Mouse (Mus musculus) forebrain, embryonic 11.5 days (tissue): Measurements from ENCODE around the gene Rbl2. TPM values are rescaled to one million over a fixed set of nuclear protein-coding genes. Genes with fewer than 3 reads are reported as not detected.
A peak's percentile ranks its signal among the peaks of the same experiment; 100 is the strongest.

Source experiments
- ATAC-seq: fragments of 200-750 bp; cut with Nextera tagmentation; replicated peaks from 2 replicates; pipeline ENCODE4 v1.8.0; 2017; ENCODE audit warnings: moderate TSS enrichment; ENCODE audit not compliant: low FRiP score
- DNase-seq: peaks from one replicate; pipeline ENCODE4 v3.0.0-alpha.2; 2017; ENCODE audit warnings: low spot score
- H3K27ac ChIP-seq: fragments of 300-500 bp; sonication (generic); 2 replicates; pipeline ENCODE4 v1.5.1; 2014; ENCODE audit warnings: low read depth, low read length
- H3K27me3 ChIP-seq: fragments of 300-500 bp; sonication (generic); 2 replicates; pipeline ENCODE4 v1.6.1; 2014; ENCODE audit warnings: mild to moderate bottlenecking, low read length, mixed read lengths; ENCODE audit not compliant: control insufficient read depth, insufficient read depth
- H3K36me3 ChIP-seq: fragments of 300-500 bp; sonication (generic); 2 replicates; pipeline ENCODE4 v1.6.1; 2014; ENCODE audit warnings: mild to moderate bottlenecking, low read length, moderate library complexity, mixed read lengths; ENCODE audit not compliant: control insufficient read depth, insufficient read depth
- H3K4me1 ChIP-seq: fragments of 300-500 bp; sonication (generic); replicated peaks from 2 replicates; pipeline ENCODE4 v1.6.1; 2014; ENCODE audit warnings: low read length, mixed read lengths; ENCODE audit not compliant: control insufficient read depth, insufficient read depth
- H3K4me2 ChIP-seq: fragments of 300-500 bp; sonication (generic); 2 replicates; pipeline ENCODE4 v1.6.1; 2014; ENCODE audit warnings: low read depth, mild to moderate bottlenecking, low read length, moderate library complexity, mixed read lengths; ENCODE audit not compliant: severe bottlenecking
- H3K4me3 ChIP-seq: fragments of 300-500 bp; sonication (generic); 2 replicates; pipeline ENCODE4 v1.5.1; 2014; ENCODE audit warnings: low read depth, low read length
- H3K9ac ChIP-seq: fragments of 300-500 bp; sonication (generic); 2 replicates; pipeline ENCODE4 v1.6.1; 2014; ENCODE audit warnings: low read length
- H3K9me3 ChIP-seq: fragments of 300-500 bp; sonication (generic); 2 replicates; pipeline ENCODE4 v1.6.1; 2016; ENCODE audit warnings: low read length, mixed read lengths; ENCODE audit not compliant: control insufficient read depth
- WGBS: fragments of 180-500 bp; shearing (Covaris S2); extraction: QIAGEN DNeasy Blood & Tissue Kit; methylation state at CpG from one replicate; pipeline ENCODE4 v1.1.7; 2014; 5-methylcytosine and 5-hydroxymethylcytosine counted together
- polyA plus RNA-seq: library from polyadenylated mRNA; unstranded; fragments of >200 nt; fragmentation: Nextera tagmentation; extraction: Ambion mirVana; gene quantifications from 2 replicates; pipeline ENCODE4 v1.2.1, GENCODE M21; 2014

Gene Rbl2
- polyA plus RNA-seq, 1 experiment from 2014 or later, result 18.4 TPM

DNA sequence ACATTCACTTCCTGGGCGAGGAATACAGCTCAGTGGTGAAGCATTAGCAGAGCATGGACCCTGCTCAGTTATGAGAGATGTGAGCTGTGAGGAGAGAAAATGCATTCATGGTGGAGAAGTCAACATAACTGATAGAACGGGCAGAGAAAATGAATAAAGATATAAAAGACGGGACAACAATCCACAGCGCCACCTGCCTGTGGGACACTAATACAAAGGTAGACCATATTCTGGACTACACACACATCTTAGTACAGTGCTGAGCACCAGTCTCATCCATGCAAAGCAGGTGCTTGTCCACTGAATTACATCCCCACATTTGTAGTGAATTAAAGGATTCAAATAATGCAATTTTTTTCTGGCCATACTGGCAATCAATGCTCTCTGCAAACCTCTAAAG is 47.7 kb downstream of the Rbl2 start:
- peaks cover 2% of the 10 kb centered on the region for H3K36me3 ChIP-seq
- WGBS, result 94% methylated on average over 4 of the region's 4 CpGs
- DNase-seq, result no peak
- H3K4me3 ChIP-seq, result no peak overlapping the region
- no peaks in the 10 kb centered on the region for H3K4me1 ChIP-seq
- H3K27ac ChIP-seq, result no peak overlapping the region
- no peaks in the 10 kb centered on the region for H3K9me3 ChIP-seq
- no peaks in the 10 kb centered on the region for H3K27me3 ChIP-seq
- no peak for ATAC-seq
- H3K4me2 ChIP-seq, result no peak overlapping the region
- H3K9ac ChIP-seq, result no peak overlapping the region

- Histone ChIP-seq H3K27me3 (no peaks in the 10 kb centered on the region), H3K9me3 (no peaks in the 10 kb centered on the region), H3K4me1 (no peaks in the 10 kb centered on the region), H3K4me2 (no peak overlapping the region), H3K27ac (no peak overlapping the region), H3K9ac (no peak overlapping the region), H3K4me3 (no peak overlapping the region), H3K36me3 (peaks cover 2% of the 10 kb centered on the region)
- no peak for DNase-seq
- ATAC-seq, result no peak
- WGBS, result 72% methylated on average over 3 of the region's 3 CpGs
Measured at GRCm38 (mm10) chr8:91118131-91118530, 48.3 kb downstream of the Rbl2 start.

DNA sequence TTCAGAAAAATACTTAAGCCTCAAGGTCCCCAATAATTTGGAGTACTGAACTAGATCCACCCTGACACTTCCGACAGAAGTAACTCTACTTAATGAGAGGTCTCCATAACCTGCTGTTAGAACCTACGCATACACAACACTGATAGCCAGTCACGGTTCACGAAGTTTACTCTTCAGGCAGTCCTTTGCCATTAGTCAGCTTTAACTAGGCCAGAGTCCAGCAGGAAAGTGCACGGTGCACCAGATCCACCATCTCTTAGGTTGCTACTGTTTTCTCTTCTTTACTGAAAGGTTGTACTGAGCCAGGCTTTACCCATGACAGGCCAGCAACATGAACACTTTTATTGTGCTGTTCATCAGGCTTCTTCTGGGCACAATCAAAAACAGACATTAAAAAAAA is 54.5 kb downstream of the Rbl2 start:
- Histone ChIP-seq H3K4me2 (no peak overlapping the region), H3K4me1 (no peaks in the 10 kb centered on the region), H3K4me3 (no peak overlapping the region), H3K27ac (no peak overlapping the region), H3K27me3 (no peaks in the 10 kb centered on the region), H3K9ac (no peak overlapping the region), H3K9me3 (no peaks in the 10 kb centered on the region), H3K36me3 (peaks cover 3% of the 10 kb centered on the region)
- ATAC-seq, result no peak
- WGBS, result 95% methylated on average over 5 of the region's 5 CpGs
- no peak for DNase-seq

DNA sequence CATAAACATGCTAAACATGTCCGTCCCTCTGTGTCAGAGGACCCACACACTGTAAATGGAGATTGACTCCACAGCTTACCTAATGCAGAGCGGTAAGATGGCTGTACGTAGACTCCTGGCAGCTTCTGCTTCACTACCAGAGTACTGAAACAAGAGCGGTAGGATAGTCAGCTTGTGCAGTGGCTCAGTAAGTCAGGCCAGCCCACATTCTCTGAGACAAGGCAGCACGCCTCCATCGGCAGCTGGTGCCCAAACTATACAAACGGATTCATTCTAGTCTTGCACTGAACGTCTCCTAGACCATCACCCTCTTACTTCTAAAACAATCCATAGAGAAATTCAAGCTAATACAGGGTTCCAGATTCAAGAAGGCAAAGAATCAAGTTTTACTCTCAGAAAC is 56.9 kb downstream of the Rbl2 start:
- Histone ChIP-seq H3K9ac (no peak overlapping the region), H3K27me3 (no peaks in the 10 kb centered on the region), H3K9me3 (no peaks in the 10 kb centered on the region), H3K4me2 (no peak overlapping the region), H3K36me3 (peaks cover 3% of the 10 kb centered on the region), H3K4me3 (no peak overlapping the region), H3K4me1 (no peaks in the 10 kb centered on the region), H3K27ac (no peak overlapping the region)
- DNase-seq (no peak), ATAC-seq (no peak)
- WGBS, result 94% methylated on average over 8 of the region's 8 CpGs

DNA sequence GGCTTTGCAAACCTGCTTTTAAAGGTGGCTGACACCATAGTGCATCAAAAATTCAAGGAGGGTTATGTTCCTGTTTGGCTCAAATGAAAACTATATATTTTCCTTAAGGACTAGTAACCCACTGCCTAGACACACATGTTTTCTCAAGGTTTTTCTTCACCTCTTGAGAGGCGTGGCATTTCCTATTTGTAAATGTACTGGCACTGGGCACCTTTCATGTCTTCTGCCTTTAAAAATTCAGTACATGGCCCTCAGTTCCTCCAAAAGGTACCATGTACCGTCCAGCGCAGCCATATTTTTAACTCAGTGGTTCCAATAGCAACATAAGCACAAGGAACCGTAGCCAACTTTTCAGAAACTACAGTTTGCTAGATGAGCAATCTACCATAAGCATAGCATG is 62.9 kb downstream of the Rbl2 start:
- 85% methylated on average over 4 of the region's 4 CpGs for WGBS
- H3K9ac ChIP-seq, result peak overlapping the region; percentile 73; the same call in 1 of the 2 replicates
- no peaks in the 10 kb centered on the region for H3K9me3 ChIP-seq
- peaks cover 8% of the 10 kb centered on the region; the same call in 1 of the 2 replicates for H3K4me1 ChIP-seq
- DNase-seq (no peak), ATAC-seq (no peak)
- no peaks in the 10 kb centered on the region for H3K27me3 ChIP-seq
- H3K4me2 ChIP-seq, result peak overlapping the region; percentile 87; the same call in 1 of the 2 replicates
- H3K27ac ChIP-seq, result no peak overlapping the region
- H3K36me3 ChIP-seq, result no peaks in the 10 kb centered on the region
- peak overlapping the region; percentile 3; the same call in 1 of the 2 replicates for H3K4me3 ChIP-seq

- no peak for DNase-seq
Measured at GRCm38 (mm10) chr8:91133441-91134069, 63.7 kb downstream of the Rbl2 start.

DNA sequence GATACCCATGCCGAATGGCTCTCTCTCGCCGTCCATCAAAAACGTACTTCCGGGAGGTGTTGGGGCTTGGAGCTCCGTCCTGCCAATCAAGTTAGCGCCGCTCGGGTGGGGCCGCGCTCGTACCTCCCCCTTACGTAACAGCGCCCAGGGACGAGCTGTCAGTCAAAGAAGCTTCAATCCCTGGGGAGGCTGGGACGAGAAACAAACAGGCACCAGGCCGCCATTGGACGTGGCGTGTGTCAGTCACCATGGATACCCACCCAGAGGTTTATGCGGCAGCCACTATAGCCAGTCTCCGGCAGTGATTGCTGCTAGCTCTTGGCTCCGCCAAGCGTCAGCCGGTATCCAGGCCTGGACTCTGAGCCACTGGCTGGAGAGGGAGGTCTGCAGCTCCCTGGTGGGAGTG is 64.2 kb downstream of the Rbl2 start:
- peaks cover 8% of the 10 kb centered on the region; the same call in 1 of the 2 replicates for H3K4me1 ChIP-seq
- WGBS, result under 1% methylated on average over 24 of the region's 24 CpGs
- H3K4me3 ChIP-seq, result peak overlapping the region; percentile 90
- peak overlapping the region; percentile 38 for H3K4me2 ChIP-seq
- peak overlapping the region; percentile 27; the same call in 1 of the 2 replicates for H3K27ac ChIP-seq
- no peaks in the 10 kb centered on the region for H3K9me3 ChIP-seq
- ATAC-seq (peak; percentile 98), DNase-seq (peak; percentile 99)
- peak overlapping the region; percentile 23; the same call in 1 of the 2 replicates for H3K9ac ChIP-seq
- no peaks in the 10 kb centered on the region for H3K27me3 ChIP-seq
- H3K36me3 ChIP-seq, result no peaks in the 10 kb centered on the region

More at GRCm38 (mm10) chr8:91133441-91134069, 63.7 kb downstream of the Rbl2 start:
- Histone ChIP-seq H3K9me3 (no peaks in the 10 kb centered on the region), H3K9ac (peak overlapping the region; percentile 73), H3K4me1 (peaks cover 8% of the 10 kb centered on the region; the same call in 1 of the 2 replicates), H3K4me3 (peak overlapping the region; percentile 90), H3K27me3 (no peaks in the 10 kb centered on the region), H3K27ac (no peak overlapping the region), H3K4me2 (peak overlapping the region; percentile 87), H3K36me3 (no peaks in the 10 kb centered on the region)
- ATAC-seq, result no peak
- WGBS, result under 1% methylated on average over 57 of the region's 58 CpGs

DNA sequence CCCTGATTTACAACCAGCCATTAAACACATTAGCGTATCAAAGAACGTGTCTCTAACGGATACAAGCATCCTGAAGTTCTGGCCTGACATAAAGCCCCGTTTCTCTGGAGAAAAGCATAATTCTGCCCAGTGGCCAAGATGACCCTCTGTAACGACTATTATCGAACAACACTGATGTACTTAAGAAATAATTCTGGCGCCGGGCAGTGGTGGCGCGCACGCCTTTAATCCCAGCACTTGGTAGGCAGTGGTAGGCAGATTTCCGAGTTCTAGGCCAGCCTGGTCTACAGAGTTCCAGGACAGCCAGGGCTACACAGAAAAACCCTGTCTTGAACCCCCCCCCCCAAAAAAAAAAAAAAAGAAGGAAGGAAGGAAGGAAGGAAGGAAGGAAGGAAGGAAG is 64.8 kb downstream of the Rbl2 start:
- Histone ChIP-seq H3K9me3 (no peaks in the 10 kb centered on the region), H3K27me3 (no peaks in the 10 kb centered on the region), H3K27ac (peak overlapping the region; percentile 27; the same call in 1 of the 2 replicates), H3K4me1 (peaks cover 8% of the 10 kb centered on the region; the same call in 1 of the 2 replicates), H3K9ac (peak overlapping the region; percentile 23; the same call in 1 of the 2 replicates), H3K4me2 (peak overlapping the region; percentile 38), H3K4me3 (peak overlapping the region; percentile 14; the same call in 1 of the 2 replicates), H3K36me3 (no peaks in the 10 kb centered on the region)
- DNase-seq, result no peak
- no peak for ATAC-seq
- 59% methylated on average over 12 of the region's 12 CpGs for WGBS
